Mouse (Mus musculus): Measurements from ENCODE around the gene Txndc8. TPM values are rescaled to one million over a fixed set of nuclear protein-coding genes. Genes with fewer than 3 reads are reported as not detected.

Txndc8 gene
- polyA plus RNA-seq, 1 experiment, result not detected

GRCm38 (mm10) chr4:58040093-58040492, 31.2 kb upstream of the Txndc8 start:
- H3K27ac ChIP-seq (ENCODE audit: insufficient read depth, low read length), result no peak overlapping the region
- no peaks in the 10 kb centered on the region for H3K36me3 ChIP-seq (ENCODE audit: control insufficient read depth, insufficient read depth, low read length)
- H3K4me3 ChIP-seq (ENCODE audit: extremely low read depth, insufficient read depth, insufficient read length), result no peak overlapping the region
- no peaks in the 10 kb centered on the region for H3K27me3 ChIP-seq (ENCODE audit: control insufficient read depth, insufficient read depth, low read length)
- H3K4me1 ChIP-seq (ENCODE audit: control insufficient read depth, insufficient read depth, insufficient read length), result no peaks in the 10 kb centered on the region
- no peak for DNase-seq (ENCODE audit: low read depth in 1 of 2, low spot score in 2 of 2)
- TF ChIP-seq POLR2A (IDR thresholded peaks at IDR 0.05; ENCODE audit: low read depth, low read length) (no peak), CTCF (IDR thresholded peaks at IDR 0.05; ENCODE audit: extremely low read depth, insufficient read depth, insufficient read length, insufficient replicate concordance) (no peak)
- WGBS, result 63% methylated on average over 2 of the region's 2 CpGs

GRCm38 (mm10) chr4:58037096-58037705, 28.3 kb upstream of the Txndc8 start:
- WGBS, result 82% methylated on average over 6 of the region's 6 CpGs
- DNase-seq (ENCODE audit: low read depth in 1 of 2, low spot score in 2 of 2), result no peak
- Histone ChIP-seq H3K4me3 (ENCODE audit: extremely low read depth, insufficient read depth, insufficient read length) (no peak overlapping the region), H3K36me3 (ENCODE audit: control insufficient read depth, insufficient read depth, low read length) (no peaks in the 10 kb centered on the region), H3K27me3 (ENCODE audit: control insufficient read depth, insufficient read depth, low read length) (no peaks in the 10 kb centered on the region), H3K4me1 (ENCODE audit: control insufficient read depth, insufficient read depth, insufficient read length) (no peaks in the 10 kb centered on the region), H3K27ac (ENCODE audit: insufficient read depth, low read length) (no peak overlapping the region)
- TF ChIP-seq CTCF (IDR thresholded peaks at IDR 0.05; ENCODE audit: extremely low read depth, insufficient read depth, insufficient read length, insufficient replicate concordance) (no peak), POLR2A (IDR thresholded peaks at IDR 0.05; ENCODE audit: low read depth, low read length) (no peak)

GRCm38 (mm10) chr4:58034663-58035062, 25.7 kb upstream of the Txndc8 start:
- WGBS, result 45% methylated on average over 13 of the region's 13 CpGs
- TF ChIP-seq POLR2A (IDR thresholded peaks at IDR 0.05; ENCODE audit: low read depth, low read length) (no peak), CTCF (IDR thresholded peaks at IDR 0.05; ENCODE audit: extremely low read depth, insufficient read depth, insufficient read length, insufficient replicate concordance) (no peak)
- no peaks in the 10 kb centered on the region for H3K4me1 ChIP-seq (ENCODE audit: control insufficient read depth, insufficient read depth, insufficient read length)
- no peaks in the 10 kb centered on the region for H3K36me3 ChIP-seq (ENCODE audit: control insufficient read depth, insufficient read depth, low read length)
- DNase-seq (ENCODE audit: low read depth in 1 of 2, low spot score in 2 of 2), result no peak
- H3K27ac ChIP-seq (ENCODE audit: insufficient read depth, low read length), result no peak overlapping the region
- H3K27me3 ChIP-seq (ENCODE audit: control insufficient read depth, insufficient read depth, low read length), result no peaks in the 10 kb centered on the region
- no peak overlapping the region for H3K4me3 ChIP-seq (ENCODE audit: extremely low read depth, insufficient read depth, insufficient read length)

DNA sequence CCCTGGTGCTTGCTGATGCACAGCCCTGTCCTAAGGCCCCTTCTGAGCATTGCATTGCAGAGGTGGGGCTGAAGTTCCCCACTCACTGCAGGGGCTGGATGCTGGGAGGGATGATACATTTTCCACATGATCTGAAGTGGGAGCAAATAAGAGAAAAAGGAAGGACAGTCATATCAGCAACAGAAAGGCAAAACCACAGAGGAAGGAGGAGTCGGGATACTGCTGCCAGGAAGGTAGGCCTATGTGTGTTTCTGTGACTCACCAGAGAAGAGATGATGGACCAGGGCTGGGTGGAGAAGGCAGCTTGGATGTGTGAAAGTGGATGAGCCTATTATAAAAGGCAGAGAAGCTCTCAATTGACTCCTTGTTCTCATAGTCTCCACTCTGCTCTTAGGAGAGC, 23.8 kb upstream of the Txndc8 start:
- Histone ChIP-seq H3K4me1 (ENCODE audit: control insufficient read depth, insufficient read depth, insufficient read length) (no peaks in the 10 kb centered on the region), H3K27ac (ENCODE audit: insufficient read depth, low read length) (no peak overlapping the region), H3K36me3 (ENCODE audit: control insufficient read depth, insufficient read depth, low read length) (no peaks in the 10 kb centered on the region), H3K27me3 (ENCODE audit: control insufficient read depth, insufficient read depth, low read length) (no peaks in the 10 kb centered on the region), H3K4me3 (ENCODE audit: extremely low read depth, insufficient read depth, insufficient read length) (no peak overlapping the region)
- no peak for TF ChIP-seq CTCF (IDR thresholded peaks at IDR 0.05; ENCODE audit: extremely low read depth, insufficient read depth, insufficient read length, insufficient replicate concordance)
- TF ChIP-seq POLR2A (IDR thresholded peaks at IDR 0.05; ENCODE audit: low read depth, low read length), result no peak
- 57% methylated on average over 1 of the region's 1 CpGs for WGBS
- no peak for DNase-seq (ENCODE audit: low read depth in 1 of 2, low spot score in 2 of 2)

DNA sequence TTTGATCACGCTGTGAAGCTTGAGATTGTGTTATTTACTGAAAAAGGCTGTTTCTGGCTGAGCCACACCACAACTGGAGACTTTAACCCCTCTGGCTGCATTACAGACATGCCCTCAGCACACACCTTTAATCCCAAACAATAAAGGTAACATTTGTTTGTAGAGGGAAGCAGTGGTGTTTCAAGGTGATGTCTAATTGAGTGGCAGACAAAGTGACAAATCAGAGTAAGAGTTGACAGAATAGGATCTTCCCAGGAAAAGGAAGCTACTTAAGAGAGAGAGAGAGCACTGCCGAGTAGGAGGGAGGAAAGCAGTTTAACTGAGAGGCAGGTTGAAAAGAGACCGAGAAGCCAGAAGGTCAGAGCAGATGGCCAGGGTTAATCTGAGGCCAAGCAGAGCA, 5.4 kb downstream of the Txndc8 start:
- no peak for DNase-seq (ENCODE audit: low read depth in 1 of 2, low spot score in 2 of 2)
- no peaks in the 10 kb centered on the region for H3K36me3 ChIP-seq (ENCODE audit: control insufficient read depth, insufficient read depth, low read length)
- H3K27me3 ChIP-seq (ENCODE audit: control insufficient read depth, insufficient read depth, low read length), result no peaks in the 10 kb centered on the region
- no peak for TF ChIP-seq POLR2A (IDR thresholded peaks at IDR 0.05; ENCODE audit: low read depth, low read length)
- no peak for TF ChIP-seq CTCF (IDR thresholded peaks at IDR 0.05; ENCODE audit: extremely low read depth, insufficient read depth, insufficient read length, insufficient replicate concordance)
- 82% methylated on average over 3 of the region's 3 CpGs for WGBS
- H3K4me3 ChIP-seq (ENCODE audit: extremely low read depth, insufficient read depth, insufficient read length), result no peak overlapping the region
- H3K27ac ChIP-seq (ENCODE audit: insufficient read depth, low read length), result no peak overlapping the region
- H3K4me1 ChIP-seq (ENCODE audit: control insufficient read depth, insufficient read depth, insufficient read length), result no peaks in the 10 kb centered on the region

DNA sequence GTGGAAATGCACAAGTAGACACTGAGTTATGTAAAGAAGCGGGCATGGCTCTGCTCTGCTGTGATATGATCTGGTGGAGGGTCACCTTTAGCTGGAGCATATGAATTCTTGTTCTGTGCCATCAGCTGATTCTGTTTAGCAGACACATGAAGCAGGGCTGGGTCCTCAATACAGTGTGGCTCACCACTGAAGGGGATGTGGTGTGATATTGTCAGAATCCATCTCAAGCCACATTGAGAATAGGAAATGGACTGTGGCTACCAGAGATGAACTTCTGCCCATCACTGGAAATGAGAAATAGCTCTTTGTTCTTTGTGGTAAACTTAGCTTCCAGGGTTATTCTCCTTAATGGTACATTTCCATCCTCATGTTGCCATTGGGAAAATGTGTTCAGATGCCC, 17.5 kb downstream of the Txndc8 start:
- Histone ChIP-seq H3K4me1 (ENCODE audit: control insufficient read depth, insufficient read depth, insufficient read length) (no peaks in the 10 kb centered on the region), H3K27ac (ENCODE audit: insufficient read depth, low read length) (no peak overlapping the region), H3K4me3 (ENCODE audit: extremely low read depth, insufficient read depth, insufficient read length) (no peak overlapping the region), H3K27me3 (ENCODE audit: control insufficient read depth, insufficient read depth, low read length) (no peaks in the 10 kb centered on the region), H3K36me3 (ENCODE audit: control insufficient read depth, insufficient read depth, low read length) (no peaks in the 10 kb centered on the region)
- WGBS, result 57% methylated on average over 1 of the region's 1 CpGs
- TF ChIP-seq POLR2A (IDR thresholded peaks at IDR 0.05; ENCODE audit: low read depth, low read length) (no peak), CTCF (IDR thresholded peaks at IDR 0.05; ENCODE audit: extremely low read depth, insufficient read depth, insufficient read length, insufficient replicate concordance) (no peak)
- DNase-seq (ENCODE audit: low read depth in 1 of 2, low spot score in 2 of 2), result no peak

- Histone ChIP-seq H3K27me3 (ENCODE audit: control insufficient read depth, insufficient read depth, low read length) (no peaks in the 10 kb centered on the region), H3K27ac (ENCODE audit: insufficient read depth, low read length) (no peak overlapping the region), H3K36me3 (ENCODE audit: control insufficient read depth, insufficient read depth, low read length) (no peaks in the 10 kb centered on the region), H3K4me3 (ENCODE audit: extremely low read depth, insufficient read depth, insufficient read length) (no peak overlapping the region), H3K4me1 (ENCODE audit: control insufficient read depth, insufficient read depth, insufficient read length) (no peaks in the 10 kb centered on the region; the same call in 1 of the 2 replicates)
- DNase-seq (ENCODE audit: low read depth in 1 of 2, low spot score in 2 of 2), result no peak
- no peak for TF ChIP-seq CTCF (IDR thresholded peaks at IDR 0.05; ENCODE audit: extremely low read depth, insufficient read depth, insufficient read length, insufficient replicate concordance)
- TF ChIP-seq POLR2A (IDR thresholded peaks at IDR 0.05; ENCODE audit: low read depth, low read length), result no peak
- 91% methylated on average over 6 of the region's 6 CpGs for WGBS
Observed at GRCm38 (mm10) chr4:57974400-57975117, 34.4 kb downstream of the Txndc8 start.

Measured in spleen, adult 2 months (tissue).